Mouse (Mus musculus): Measurements from ENCODE around the gene Atp2b1. TPM values are rescaled to one million over a fixed set of nuclear protein-coding genes. Genes with fewer than 3 reads are reported as not detected.
"Not testable (repeated sequence)": the region's sequence is repeated elsewhere in the genome, so short reads cannot be mapped to it uniquely, and the experiment has no call there.

The Atp2b1 gene
- total and polyA plus RNA-seq, 3 experiments, result 18.5 to 160 (median 65.1) TPM

- Histone ChIP-seq H3K4me3 (ENCODE audit: low read depth, low read length) (no peak overlapping the region), H3K9me3 (replicated peaks) (no peaks in the 10 kb centered on the region), H3K36me3 (replicated peaks) (peaks cover 84% of the 10 kb centered on the region), H3K27me3 (ENCODE audit: insufficient read depth, low read length) (no peaks in the 10 kb centered on the region), H3K4me1 (ENCODE audit: insufficient read depth, low read depth, low read length) (no peaks in the 10 kb centered on the region)
- no peak for DNase-seq (ENCODE audit: low spot score)
- ATAC-seq (ENCODE audit: extremely low read depth, insufficient number of reproducible peaks, low FRiP score, poor library complexity, severe bottlenecking), result no peak
- no peak for TF ChIP-seq GATA1 (IDR thresholded peaks at IDR 0.05; ENCODE audit: borderline replicate concordance, low read length)
Measured at GRCm38 (mm10) chr10:98991964-98992363, 77.8 kb downstream of the Atp2b1 start.

DNA sequence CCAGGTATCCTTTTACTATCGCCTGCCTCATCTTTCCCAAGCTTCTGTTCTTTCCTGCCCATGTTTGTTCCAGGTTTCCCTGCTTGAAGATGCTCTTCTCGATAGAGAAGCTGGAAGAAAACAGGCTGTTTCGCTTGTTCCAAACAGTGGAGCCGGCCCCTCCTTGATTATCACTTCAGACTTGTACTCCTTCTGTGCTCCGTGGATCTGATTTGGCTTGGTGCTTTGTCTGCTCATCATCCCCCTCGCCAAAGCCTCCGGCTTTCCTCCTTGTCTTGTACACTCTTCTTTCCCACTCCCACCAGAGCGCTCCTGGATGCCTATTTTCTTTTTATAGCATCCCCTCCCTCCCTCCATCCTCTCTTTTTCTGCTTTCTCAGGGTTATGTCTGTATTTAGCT, 79.0 kb downstream of the Atp2b1 start:
- H3K9me3 ChIP-seq (replicated peaks), result no peaks in the 10 kb centered on the region
- no peak for TF ChIP-seq CTCF (IDR thresholded peaks at IDR 0.05; ENCODE audit: low read depth, low read length)
- no peak for TF ChIP-seq POLR2AphosphoS5 (IDR thresholded peaks at IDR 0.05; ENCODE audit: insufficient replicate concordance, low read depth, low read length)
- TF ChIP-seq GATA2 (IDR thresholded peaks at IDR 0.05; ENCODE audit: borderline replicate concordance, low read depth, low read length), result no peak
- no peak for TF ChIP-seq TAL1 (conservative IDR thresholded peaks at IDR 0.05; ENCODE audit: low read depth, low read length)
- no peak for TF ChIP-seq GATA1 (IDR thresholded peaks at IDR 0.05; ENCODE audit: borderline replicate concordance, low read length)
- H3K4me1 ChIP-seq (ENCODE audit: insufficient read depth, low read depth, low read length), result no peaks in the 10 kb centered on the region
- H3K36me3 ChIP-seq (replicated peaks), result peaks cover 83% of the 10 kb centered on the region
- DNase-seq (ENCODE audit: low spot score) (no peak), ATAC-seq (ENCODE audit: extremely low read depth, insufficient number of reproducible peaks, low FRiP score, poor library complexity, severe bottlenecking) (no peak)
- no peaks in the 10 kb centered on the region for H3K27me3 ChIP-seq (ENCODE audit: insufficient read depth, low read length)
- H3K4me3 ChIP-seq (ENCODE audit: low read depth, low read length), result no peak overlapping the region

DNA sequence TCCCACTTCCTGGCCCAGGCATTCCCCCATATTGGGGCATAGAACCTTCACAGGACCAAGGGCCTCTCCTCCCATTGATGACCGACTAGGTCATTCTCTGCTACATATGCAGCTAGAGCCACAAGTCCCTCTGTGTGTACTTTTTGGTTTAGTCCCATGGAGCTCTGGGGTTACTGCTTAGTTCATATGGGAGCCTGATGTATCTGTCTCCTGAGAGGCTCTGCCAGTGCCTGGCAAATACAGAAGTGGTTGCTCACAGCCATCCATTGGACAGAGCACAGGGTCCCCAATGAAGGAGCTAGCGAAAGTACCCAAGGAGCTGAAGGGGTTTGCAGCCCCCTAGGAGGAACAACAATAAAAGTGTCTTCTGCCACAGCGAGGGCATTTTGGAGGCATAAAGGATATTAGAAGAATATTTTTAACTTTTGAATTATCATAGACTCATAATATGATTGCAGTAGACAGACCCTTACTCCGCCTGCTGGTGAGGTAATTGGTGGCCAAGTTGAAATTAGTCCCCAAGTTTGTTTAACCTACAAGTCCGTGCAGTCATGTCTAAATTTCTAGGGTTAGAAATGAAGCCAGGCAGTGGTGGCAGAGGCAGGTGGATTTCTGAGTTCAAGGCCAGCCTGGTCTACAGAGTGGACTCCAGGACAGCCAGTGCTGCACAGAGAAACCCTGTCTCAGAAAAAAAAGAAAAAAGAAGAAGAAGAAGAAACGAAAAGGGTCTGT, 81.0 kb downstream of the Atp2b1 start:
- not testable (repeated sequence) for ATAC-seq (ENCODE audit: extremely low read depth, insufficient number of reproducible peaks, low FRiP score, poor library complexity, severe bottlenecking)

DNA sequence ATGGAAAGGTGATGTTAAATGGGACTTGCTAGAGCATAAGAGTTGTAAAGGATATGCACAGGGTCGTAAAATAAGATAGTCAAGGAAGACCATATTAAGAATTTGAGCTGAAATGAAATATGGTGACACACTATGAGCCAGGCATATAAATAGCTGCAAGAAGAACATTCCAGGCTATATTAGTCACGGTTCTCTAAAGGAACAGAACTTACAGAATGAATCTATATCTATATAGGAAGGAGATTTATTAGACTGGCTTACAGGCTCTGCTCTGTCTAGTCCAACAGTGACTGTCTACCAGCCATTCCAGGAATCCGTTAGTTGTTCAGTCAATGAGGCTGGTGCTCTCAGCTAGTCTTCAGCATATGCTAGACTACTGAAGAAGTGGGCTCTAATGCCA, 90.7 kb downstream of the Atp2b1 start:
- ATAC-seq (ENCODE audit: extremely low read depth, insufficient number of reproducible peaks, low FRiP score, poor library complexity, severe bottlenecking), result no peak

More for the DNA sequence above, 81.0 kb downstream of the Atp2b1 start:
- peaks cover 87% of the 10 kb centered on the region for H3K36me3 ChIP-seq (replicated peaks)
- not testable (repeated sequence) for H3K9me3 ChIP-seq (replicated peaks); H3K4me3 ChIP-seq (ENCODE audit: low read depth, low read length); DNase-seq (ENCODE audit: low spot score); H3K4me1 ChIP-seq (ENCODE audit: insufficient read depth, low read depth, low read length); H3K27me3 ChIP-seq (ENCODE audit: insufficient read depth, low read length)

DNA sequence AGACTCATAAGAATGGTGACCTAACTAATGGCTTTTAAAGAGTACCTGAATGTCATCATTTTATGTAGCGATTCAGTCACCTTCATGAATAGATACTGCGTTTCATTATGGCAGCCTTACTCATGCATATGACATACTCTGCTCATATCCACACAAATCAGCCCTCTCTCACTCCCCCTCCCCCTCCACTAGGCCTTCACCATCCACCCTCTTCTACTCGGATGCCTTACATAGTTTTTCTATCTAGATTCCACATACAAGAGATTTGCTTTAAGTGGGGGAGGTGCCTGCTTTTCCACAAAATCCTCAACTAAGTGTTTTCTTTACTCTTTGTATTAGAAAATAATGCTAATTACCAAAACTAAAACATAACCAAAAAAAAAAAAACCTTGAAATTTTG, 96.9 kb downstream of the Atp2b1 start:
- H3K4me3 ChIP-seq (ENCODE audit: low read depth, low read length), result no peak overlapping the region
- peaks cover 2% of the 10 kb centered on the region; the same call in 1 of the 2 replicates for H3K4me1 ChIP-seq (ENCODE audit: insufficient read depth, low read depth, low read length)
- TF ChIP-seq GATA2 (IDR thresholded peaks at IDR 0.05; ENCODE audit: borderline replicate concordance, low read depth, low read length) (no peak), TAL1 (conservative IDR thresholded peaks at IDR 0.05; ENCODE audit: low read depth, low read length) (no peak), CTCF (IDR thresholded peaks at IDR 0.05; ENCODE audit: low read depth, low read length) (no peak), POLR2AphosphoS5 (IDR thresholded peaks at IDR 0.05; ENCODE audit: insufficient replicate concordance, low read depth, low read length) (no peak), GATA1 (IDR thresholded peaks at IDR 0.05; ENCODE audit: borderline replicate concordance, low read length) (no peak)
- no peaks in the 10 kb centered on the region for H3K9me3 ChIP-seq (replicated peaks)
- no peak for ATAC-seq (ENCODE audit: extremely low read depth, insufficient number of reproducible peaks, low FRiP score, poor library complexity, severe bottlenecking)
- no peak for DNase-seq (ENCODE audit: low spot score)
- peaks cover 84% of the 10 kb centered on the region for H3K36me3 ChIP-seq (replicated peaks)
- no peaks in the 10 kb centered on the region for H3K27me3 ChIP-seq (ENCODE audit: insufficient read depth, low read length)

More for the DNA sequence above, 90.7 kb downstream of the Atp2b1 start:
- Histone ChIP-seq H3K9me3 (replicated peaks) (no peaks in the 10 kb centered on the region), H3K36me3 (replicated peaks) (peaks cover 90% of the 10 kb centered on the region), H3K4me3 (ENCODE audit: low read depth, low read length) (no peak overlapping the region), H3K27me3 (ENCODE audit: insufficient read depth, low read length) (no peaks in the 10 kb centered on the region), H3K4me1 (ENCODE audit: insufficient read depth, low read depth, low read length) (peaks cover under 1% of the 10 kb centered on the region; the same call in 1 of the 2 replicates)
- DNase-seq (ENCODE audit: low spot score), result no peak
- TF ChIP-seq CTCF (IDR thresholded peaks at IDR 0.05; ENCODE audit: low read depth, low read length) (no peak), TAL1 (conservative IDR thresholded peaks at IDR 0.05; ENCODE audit: low read depth, low read length) (no peak)

- no peak overlapping the region for H3K4me3 ChIP-seq (ENCODE audit: low read depth, low read length)
- TF ChIP-seq GATA2 (IDR thresholded peaks at IDR 0.05; ENCODE audit: borderline replicate concordance, low read depth, low read length) (no peak), POLR2AphosphoS5 (IDR thresholded peaks at IDR 0.05; ENCODE audit: insufficient replicate concordance, low read depth, low read length) (no peak), TAL1 (conservative IDR thresholded peaks at IDR 0.05; ENCODE audit: low read depth, low read length) (no peak), CTCF (IDR thresholded peaks at IDR 0.05; ENCODE audit: low read depth, low read length) (no peak), GATA1 (IDR thresholded peaks at IDR 0.05; ENCODE audit: borderline replicate concordance, low read length) (no peak)
Measured at GRCm38 (mm10) chr10:99012086-99012485, 97.9 kb downstream of the Atp2b1 start.

DNA sequence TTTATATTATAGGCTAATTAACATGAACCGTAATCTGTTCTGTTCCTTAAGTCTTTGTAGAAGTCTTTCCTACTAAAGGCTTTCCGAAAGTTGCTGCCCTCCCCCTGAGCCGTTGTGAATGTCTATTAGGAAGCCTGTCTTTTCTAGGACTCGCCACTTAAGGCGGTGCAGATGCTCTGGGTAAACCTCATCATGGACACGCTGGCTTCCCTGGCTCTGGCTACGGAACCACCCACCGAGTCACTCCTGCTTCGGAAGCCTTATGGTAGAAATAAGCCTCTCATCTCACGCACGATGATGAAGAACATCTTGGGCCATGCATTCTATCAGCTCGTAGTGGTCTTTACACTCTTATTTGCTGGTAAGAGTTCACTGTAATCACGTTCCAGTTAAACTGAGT, 100.5 kb downstream of the Atp2b1 start:
- ATAC-seq (ENCODE audit: extremely low read depth, insufficient number of reproducible peaks, low FRiP score, poor library complexity, severe bottlenecking), result no peak
- Histone ChIP-seq H3K36me3 (replicated peaks) (peaks cover 87% of the 10 kb centered on the region), H3K4me3 (ENCODE audit: low read depth, low read length) (no peak overlapping the region), H3K9me3 (replicated peaks) (no peaks in the 10 kb centered on the region), H3K27me3 (ENCODE audit: insufficient read depth, low read length) (no peaks in the 10 kb centered on the region), H3K4me1 (ENCODE audit: insufficient read depth, low read depth, low read length) (peaks cover 2% of the 10 kb centered on the region; the same call in 1 of the 2 replicates)
- no peak for TF ChIP-seq CTCF (IDR thresholded peaks at IDR 0.05; ENCODE audit: low read depth, low read length)
- TF ChIP-seq POLR2AphosphoS5 (IDR thresholded peaks at IDR 0.05; ENCODE audit: insufficient replicate concordance, low read depth, low read length), result no peak
- no peak for TF ChIP-seq TAL1 (conservative IDR thresholded peaks at IDR 0.05; ENCODE audit: low read depth, low read length)
- TF ChIP-seq GATA2 (IDR thresholded peaks at IDR 0.05; ENCODE audit: borderline replicate concordance, low read depth, low read length), result no peak
- DNase-seq (ENCODE audit: low spot score), result no peak

More at GRCm38 (mm10) chr10:99012086-99012485, 97.9 kb downstream of the Atp2b1 start:
- Histone ChIP-seq H3K36me3 (replicated peaks) (peaks cover 84% of the 10 kb centered on the region), H3K9me3 (replicated peaks) (no peaks in the 10 kb centered on the region), H3K27me3 (ENCODE audit: insufficient read depth, low read length) (no peaks in the 10 kb centered on the region), H3K4me1 (ENCODE audit: insufficient read depth, low read depth, low read length) (peaks cover 2% of the 10 kb centered on the region; the same call in 1 of the 2 replicates)
- ATAC-seq (ENCODE audit: extremely low read depth, insufficient number of reproducible peaks, low FRiP score, poor library complexity, severe bottlenecking), result no peak
- DNase-seq (ENCODE audit: low spot score), result no peak
